Mouse (Mus musculus) megakaryocyte progenitor cell, adult 5-6 weeks (primary cell): ENCODE data around the gene Mctp1. TPM values are rescaled to one million over a fixed set of nuclear protein-coding genes. Genes with fewer than 3 reads are reported as not detected.

Source experiments
- total RNA-seq, 2 experiments: library from RNA; stranded (forward) in 1 of 2; stranded (reverse) in 1 of 2; fragments of 157-497, 149-512 nt in 1 of 2; fragments of 200-1000 nt in 1 of 2; gene quantifications; 2 replicates each; pipeline versions ENCODE4 v1.2.3 to v1.2.4; 2015 to 2017

Gene Mctp1
- total RNA-seq, 2 experiments from 2014 or later, result 68.6 to 71.7 TPM

Other genes starting within 250 kb of the Mctp1 start
- not detected in 2 replicates for gene Fam81b, start 79.5 kb upstream of the Mctp1 start, total RNA-seq (2015)
- gene Fam81b, start 79.5 kb upstream of the Mctp1 start, total RNA-seq (2017), result not detected in 2 replicates